Comparison of ENCODE assay signal across 22 mouse cellular contexts in genomic region chr11:9131688-9132087, GRCm38 (mm10). TPM values are rescaled to one million over a fixed set of nuclear protein-coding genes. Genes with fewer than 3 reads are reported as not detected.
A peak's percentile ranks its signal among the peaks of the same experiment; 100 is the strongest.
DNase-seq lines count a peak whose midpoint lies in the region; ATAC-seq and TF ChIP-seq lines count a peak whose summit lies in the region.
"Had no signal": no experiment of that assay in that cellular context is flagged by ENCODE, and none has a peak within 500 bp of the region (broad histone marks: within the 10 kb centered on the region; RNA-seq: fewer than 3 reads in every experiment).

No protein-coding gene starts in this region.

- no peak for TF ChIP-seq POLR2A in myocyte (IDR thresholded peaks at IDR 0.05; ENCODE audit: insufficient read length, low read depth)

- 80% methylated on average over 7 of the region's 7 CpGs for WGBS in hindbrain, embryonic 12.5 days

- H3ac ChIP-seq in C2C12 (ENCODE audit: control insufficient read depth, insufficient read length, low read depth) (no peak overlapping the region), myocyte (ENCODE audit: control insufficient read depth, insufficient read length) (no peak overlapping the region)

- H3K4me3 ChIP-seq in C2C12 (ENCODE audit: insufficient read depth, poor library complexity, severe bottlenecking) (no peak overlapping the region), myocyte (no peak overlapping the region)
- no peak overlapping the region for H3K4me3 ChIP-seq in hindbrain, embryonic 12.5 days
- H3K4me3 ChIP-seq: embryonic facial prominence, embryonic 13.5 days; forebrain, embryonic 13.5 days; heart, adult 2 months; heart, embryonic 15.5 days; intestine, embryonic 15.5 days had no signal

- H3K4me1 ChIP-seq in hindbrain, embryonic 12.5 days: no peaks in the 10 kb centered on the region
- H3K4me1 ChIP-seq: embryonic facial prominence, embryonic 13.5 days; forebrain, embryonic 13.5 days; heart, embryonic 15.5 days; intestine, embryonic 15.5 days had no signal

- ATAC-seq in hindbrain, embryonic 12.5 days (ENCODE audit: low FRiP score): no peak; the same call in 1 of the 2 replicates
- ATAC-seq: forebrain, embryonic 13.5 days; forebrain, postnatal 0 days; intestine, embryonic 15.5 days had no signal

- no peaks in the 10 kb centered on the region for H3K9me3 ChIP-seq in hindbrain, embryonic 12.5 days (replicated peaks)
- H3K9me3 ChIP-seq: embryonic facial prominence, embryonic 13.5 days; forebrain, embryonic 13.5 days; G1E; heart, embryonic 15.5 days; intestine, embryonic 15.5 days had no signal

- H3K79me3 ChIP-seq in C2C12 (ENCODE audit: low read depth): no peaks in the 10 kb centered on the region

- H3K27me3 ChIP-seq in C2C12 (ENCODE audit: control insufficient read depth, insufficient read depth, insufficient read length) (no peaks in the 10 kb centered on the region), myocyte (ENCODE audit: control insufficient read depth, insufficient read depth, insufficient read length) (no peaks in the 10 kb centered on the region)
- H3K27me3 ChIP-seq in hindbrain, embryonic 12.5 days: no peaks in the 10 kb centered on the region
- H3K27me3 ChIP-seq: embryonic facial prominence, embryonic 13.5 days; forebrain, embryonic 13.5 days; heart, embryonic 15.5 days; intestine, embryonic 15.5 days had no signal

- peak; percentile 73 for DNase-seq in heart, adult 11 months
- DNase-seq in heart, adult 18-20 months: no peak
- peak; percentile 41 for DNase-seq in R1 (ENCODE audit: low read depth, low spot score)
- no peak for DNase-seq in right cerebral cortex, postnatal 14 days
- DNase-seq: adrenal gland, postnatal 36 days; cerebellum, adult 11-12 months; cerebellum, adult 9-10 months; cerebellum, postnatal 25 days; forebrain, postnatal 0 days; gastrocnemius, postnatal 36 days; heart, adult 2 months; heart, postnatal 14 days had no signal

- H3K36me3 ChIP-seq in C2C12 (ENCODE audit: control insufficient read depth, insufficient read depth): no peaks in the 10 kb centered on the region
- H3K36me3 ChIP-seq in myocyte (ENCODE audit: control insufficient read depth, insufficient read depth): no peaks in the 10 kb centered on the region
- H3K36me3 ChIP-seq in hindbrain, embryonic 12.5 days: no peaks in the 10 kb centered on the region; the same call in 1 of the 2 replicates
- H3K36me3 ChIP-seq: embryonic facial prominence, embryonic 13.5 days; intestine, embryonic 15.5 days had no signal

- no peak overlapping the region for H3K27ac ChIP-seq in hindbrain, embryonic 12.5 days
- H3K27ac ChIP-seq: embryonic facial prominence, embryonic 13.5 days; forebrain, embryonic 13.5 days; heart, adult 2 months; heart, embryonic 15.5 days; hindbrain, embryonic 14.5 days; intestine, embryonic 15.5 days had no signal

- H3K4me2 ChIP-seq in myocyte (ENCODE audit: low read depth): no peak overlapping the region
- H3K4me2 ChIP-seq in hindbrain, embryonic 12.5 days (replicated peaks): no peak overlapping the region
- H3K4me2 ChIP-seq: embryonic facial prominence, embryonic 13.5 days; forebrain, embryonic 13.5 days; heart, embryonic 11.5 days; heart, embryonic 15.5 days; hindbrain, embryonic 14.5 days; intestine, embryonic 15.5 days had no signal

- H3K79me2 ChIP-seq in C2C12 (ENCODE audit: control insufficient read depth, insufficient read depth) (no peaks in the 10 kb centered on the region), myocyte (ENCODE audit: control insufficient read depth, insufficient read depth) (no peaks in the 10 kb centered on the region)

- TF ChIP-seq CTCF in C2C12 (IDR thresholded peaks at IDR 0.05; ENCODE audit: control insufficient read depth, insufficient read depth, insufficient read length): no peak

- H3K9ac ChIP-seq in hindbrain, embryonic 12.5 days: no peak overlapping the region
- H3K9ac ChIP-seq: embryonic facial prominence, embryonic 13.5 days; forebrain, embryonic 13.5 days; forebrain, postnatal 0 days; heart, embryonic 15.5 days; hindbrain, embryonic 14.5 days; intestine, embryonic 15.5 days had no signal

TF ChIP-seq in C2C12, 6 proteins besides CTCF, POLR2A, EP300 and RAD21:
- TF ChIP-seq FOSL1 (IDR thresholded peaks at IDR 0.05; ENCODE audit: insufficient read depth, low read length, poor library complexity, severe bottlenecking) (no peak), MAX (IDR thresholded peaks at IDR 0.05) (no peak), MYOD1 (IDR thresholded peaks at IDR 0.05; ENCODE audit: control insufficient read depth, insufficient read length, low read depth) (peak; percentile 38)

TF ChIP-seq in myocyte, 11 proteins besides CTCF, POLR2A, EP300 and RAD21:
- TF ChIP-seq MYOG (IDR thresholded peaks at IDR 0.05; ENCODE audit: control insufficient read depth in 1 of 3, insufficient read depth in 1 of 3, insufficient read length in 2 of 3, low read depth in 2 of 3) (peak in 1 of 3 experiments; percentile 69), REST (IDR thresholded peaks at IDR 0.05; ENCODE audit: insufficient read depth, insufficient read length) (no peak), MYOD1 (IDR thresholded peaks at IDR 0.05; ENCODE audit: control insufficient read depth in 1 of 3, insufficient read length in 2 of 3, low read depth in 2 of 3) (peak in 2 of 3 experiments; percentile 64 to 87), TCF3 (IDR thresholded peaks at IDR 0.05; ENCODE audit: insufficient read length, low read depth) (no peak)

RNA-seq across cellular contexts. Expression of gene Upp1, which starts 13.8 kb away (rescaled TPM):
- total RNA-seq in heart, adult 18-20 months (2021): 1 to 10 TPM; 4.2 to 6.8 TPM
- polyA plus RNA-seq in C2C12 (2012; fragmentation: generic; extraction: Trizol): 10.8 TPM
- polyA plus RNA-seq in myocyte (2012; fragmentation: generic; extraction: Trizol): 10.1 TPM
- 3.6 and 4.8 TPM in 2 replicates for polyA plus RNA-seq in hindbrain, embryonic 12.5 days (2016; fragmentation: Nextera tagmentation; extraction: Ambion mirVana)

Comparison
In these comparisons a context has a peak if more than half of its experiments do, and no peak if none do; other contexts are left out.
1. DNase-seq: peak in heart, adult 11 months (single experiment) and R1 (single experiment); none in heart, adult 18-20 months (0 of 2) and right cerebral cortex, postnatal 14 days (single experiment).